Mouse (Mus musculus): ENCODE measurements around the gene Poglut1. TPM values are rescaled to one million over a fixed set of nuclear protein-coding genes. Genes with fewer than 3 reads are reported as not detected.

Poglut1 gene
- polyA plus RNA-seq, 1 experiment, result 28.2 TPM

DNA sequence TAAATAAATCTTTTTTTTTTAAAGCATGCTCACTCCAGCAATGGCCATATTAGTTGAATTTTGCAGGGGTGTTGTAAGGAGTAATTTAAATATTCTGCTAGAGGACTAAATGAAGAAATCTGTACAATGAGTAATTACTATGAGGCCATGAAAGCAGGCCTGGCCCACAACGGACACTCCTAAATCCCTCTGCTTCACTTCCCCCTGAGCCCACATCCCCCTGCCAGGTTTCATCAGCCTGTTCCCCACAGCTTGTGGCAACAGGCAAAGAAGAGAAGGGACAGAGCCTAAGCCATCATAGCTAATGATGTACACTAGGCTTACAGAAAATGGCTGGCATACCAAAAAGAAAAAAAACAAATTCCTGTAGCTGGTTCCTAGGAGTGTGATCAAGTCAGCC, 2.1 kb downstream of the Poglut1 start:
- H3K27ac ChIP-seq (ENCODE audit: insufficient read depth, low read depth, low read length), result no peak overlapping the region
- H3K4me1 ChIP-seq (ENCODE audit: control insufficient read depth, insufficient read depth, low read length), result peaks cover 15% of the 10 kb centered on the region
- TF ChIP-seq POLR2A (IDR thresholded peaks at IDR 0.05; ENCODE audit: borderline replicate concordance, low read depth, low read length) (no peak), CTCF (IDR thresholded peaks at IDR 0.05; ENCODE audit: low read depth, low read length) (no peak)
- no peak overlapping the region for H3K4me3 ChIP-seq (ENCODE audit: insufficient read depth, low read length)

- TF ChIP-seq CTCF (IDR thresholded peaks at IDR 0.05; ENCODE audit: low read depth, low read length), result no peak
- TF ChIP-seq POLR2A (IDR thresholded peaks at IDR 0.05; ENCODE audit: borderline replicate concordance, low read depth, low read length), result no peak
- Histone ChIP-seq H3K4me1 (ENCODE audit: control insufficient read depth, insufficient read depth, low read length) (0 out of 2 replicates have a peak, but pooled peaks cover 2% of the 10 kb centered on the region), H3K27ac (ENCODE audit: insufficient read depth, low read depth, low read length) (no peak overlapping the region), H3K4me3 (ENCODE audit: insufficient read depth, low read length) (no peak overlapping the region)
These were observed 11.2 kb downstream of the Poglut1 start for GRCm38 (mm10) chr16:38538716-38539380.

DNA sequence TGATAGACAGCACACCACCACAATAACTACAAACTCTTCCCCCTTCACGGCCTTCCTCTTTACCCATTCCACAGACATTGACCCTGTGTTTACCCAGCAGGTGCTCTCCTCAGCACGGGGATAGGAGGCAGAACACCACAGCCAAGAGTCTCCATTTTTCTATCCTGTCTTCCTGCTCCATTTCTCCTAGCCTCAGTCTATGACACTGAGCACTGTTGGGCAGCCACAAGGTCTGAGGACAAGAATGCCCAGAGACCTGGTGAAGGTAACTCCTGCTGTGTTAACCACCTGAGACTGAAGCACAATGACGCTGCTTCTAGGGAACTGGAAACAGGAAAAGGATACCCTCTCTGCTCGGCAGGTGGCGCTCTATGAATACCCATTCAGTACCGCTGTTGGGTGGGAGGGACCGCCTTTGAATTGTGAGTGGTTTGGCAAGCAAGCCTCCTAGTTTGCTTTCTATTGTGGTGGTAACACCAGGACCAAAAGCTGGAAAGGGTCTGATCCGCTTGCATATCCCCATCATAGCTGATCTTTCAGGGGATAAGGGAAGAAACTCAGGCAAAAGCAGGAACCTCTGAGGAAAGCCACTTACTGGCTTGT, 13.4 kb downstream of the Poglut1 start:
- H3K27ac ChIP-seq (ENCODE audit: insufficient read depth, low read depth, low read length), result no peak overlapping the region
- no peak overlapping the region for H3K4me3 ChIP-seq (ENCODE audit: insufficient read depth, low read length)
- H3K4me1 ChIP-seq (ENCODE audit: control insufficient read depth, insufficient read depth, low read length), result no peaks in the 10 kb centered on the region
- TF ChIP-seq CTCF (IDR thresholded peaks at IDR 0.05; ENCODE audit: low read depth, low read length) (peak; percentile 94), POLR2A (IDR thresholded peaks at IDR 0.05; ENCODE audit: borderline replicate concordance, low read depth, low read length) (no peak)

DNA sequence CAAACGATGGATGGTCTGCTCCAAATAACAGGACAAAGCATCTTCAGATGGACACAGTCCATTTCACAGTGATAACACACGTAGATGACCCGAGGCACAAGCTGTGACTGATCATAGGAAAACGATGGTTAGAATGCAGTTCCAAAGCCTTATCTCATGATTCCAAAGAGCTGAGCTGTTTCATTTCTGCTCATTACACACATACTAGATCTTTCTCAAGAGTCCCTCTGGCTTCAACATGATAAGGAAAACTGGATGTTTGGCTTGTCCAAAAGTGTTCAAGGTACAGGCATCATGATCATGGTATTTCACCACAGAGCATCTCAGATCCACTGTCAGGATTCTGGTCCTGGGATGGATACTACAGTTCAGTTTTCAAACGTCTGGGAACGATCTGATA, 23.8 kb downstream of the Poglut1 start:
- Histone ChIP-seq H3K27ac (ENCODE audit: insufficient read depth, low read depth, low read length) (no peak overlapping the region), H3K4me1 (ENCODE audit: control insufficient read depth, insufficient read depth, low read length) (peaks cover 23% of the 10 kb centered on the region), H3K4me3 (ENCODE audit: insufficient read depth, low read length) (no peak overlapping the region)
- TF ChIP-seq CTCF (IDR thresholded peaks at IDR 0.05; ENCODE audit: low read depth, low read length), result no peak
- TF ChIP-seq POLR2A (IDR thresholded peaks at IDR 0.05; ENCODE audit: borderline replicate concordance, low read depth, low read length), result no peak

DNA sequence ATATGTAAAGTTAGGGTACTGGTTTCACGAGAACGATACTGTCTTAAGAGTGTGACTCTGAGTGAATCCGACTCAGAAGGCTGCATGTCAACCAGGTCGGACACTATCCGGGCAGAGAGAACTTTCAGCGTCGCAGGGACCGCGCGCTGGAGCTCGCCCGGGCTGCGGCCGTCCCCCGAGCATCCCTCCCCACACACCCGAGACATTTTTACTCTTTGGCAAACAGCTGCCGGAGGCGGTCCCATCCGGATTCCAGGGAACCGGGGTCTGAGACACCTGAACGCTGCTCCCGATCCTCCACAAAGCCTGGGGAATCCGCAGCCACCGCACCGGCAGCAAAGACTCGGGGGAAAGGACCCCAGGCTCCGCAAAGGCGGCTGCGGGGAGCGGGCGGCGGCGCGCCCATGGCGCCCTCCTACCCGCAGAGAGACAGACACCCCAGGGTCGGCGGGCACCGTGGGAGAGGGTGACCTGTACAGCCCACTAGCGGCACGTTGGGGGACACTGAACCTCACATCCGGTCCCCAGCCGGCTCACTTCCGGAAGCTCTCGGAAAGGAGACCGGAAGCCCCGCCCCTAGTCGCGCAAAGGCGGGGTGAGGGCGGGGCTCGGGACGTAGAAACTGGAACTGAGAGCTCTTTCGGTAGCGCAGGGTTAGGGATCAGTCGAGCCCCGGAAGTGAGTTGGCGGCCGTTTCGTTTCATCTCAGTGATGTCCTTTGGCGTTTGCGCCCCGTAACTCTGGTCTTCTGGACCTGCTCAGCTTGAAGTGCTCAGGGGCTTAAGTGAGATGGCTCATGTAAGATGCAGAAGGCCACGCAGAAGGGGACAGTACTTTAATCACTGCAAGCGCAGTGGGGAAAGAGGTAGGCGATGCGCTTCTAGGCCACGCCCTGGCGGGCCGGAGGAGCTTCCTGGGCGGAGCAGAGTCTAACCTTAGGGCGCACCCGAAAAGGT, 27.7 kb downstream of the Poglut1 start, which contains the start of gene Timmdc1:
TSS of gene Timmdc1 (minus strand) at position 535 of the 956 bp plus-strand sequence.
- Histone ChIP-seq H3K27ac (ENCODE audit: insufficient read depth, low read depth, low read length) (peak within 1 kb of the TSS; percentile 87), H3K4me3 (ENCODE audit: insufficient read depth, low read length) (peak within 1 kb of the TSS; percentile 77), H3K4me1 (ENCODE audit: control insufficient read depth, insufficient read depth, low read length) (peaks cover 23% of the 10 kb centered on the region)
- TF ChIP-seq POLR2A (IDR thresholded peaks at IDR 0.05; ENCODE audit: borderline replicate concordance, low read depth, low read length) (peak; percentile 59; the same call in 1 of the 2 replicates), CTCF (IDR thresholded peaks at IDR 0.05; ENCODE audit: low read depth, low read length) (no peak)

- H3K4me1 ChIP-seq (ENCODE audit: control insufficient read depth, insufficient read depth, low read length), result peaks cover 17% of the 10 kb centered on the region
- no peak overlapping the region for H3K27ac ChIP-seq (ENCODE audit: insufficient read depth, low read depth, low read length)
- peak overlapping the region; percentile 77 for H3K4me3 ChIP-seq (ENCODE audit: insufficient read depth, low read length)
- no peak for TF ChIP-seq CTCF (IDR thresholded peaks at IDR 0.05; ENCODE audit: low read depth, low read length)
- no peak for TF ChIP-seq POLR2A (IDR thresholded peaks at IDR 0.05; ENCODE audit: borderline replicate concordance, low read depth, low read length)
These were observed 28.7 kb downstream of the Poglut1 start for GRCm38 (mm10) chr16:38521211-38521987.

GRCm38 (mm10) chr16:38519140-38519539, 30.9 kb downstream of the Poglut1 start:
- TF ChIP-seq POLR2A (IDR thresholded peaks at IDR 0.05; ENCODE audit: borderline replicate concordance, low read depth, low read length) (no peak), CTCF (IDR thresholded peaks at IDR 0.05; ENCODE audit: low read depth, low read length) (no peak)
- Histone ChIP-seq H3K27ac (ENCODE audit: insufficient read depth, low read depth, low read length) (no peak overlapping the region), H3K4me3 (ENCODE audit: insufficient read depth, low read length) (no peak overlapping the region), H3K4me1 (ENCODE audit: control insufficient read depth, insufficient read depth, low read length) (peaks cover 14% of the 10 kb centered on the region)

DNA sequence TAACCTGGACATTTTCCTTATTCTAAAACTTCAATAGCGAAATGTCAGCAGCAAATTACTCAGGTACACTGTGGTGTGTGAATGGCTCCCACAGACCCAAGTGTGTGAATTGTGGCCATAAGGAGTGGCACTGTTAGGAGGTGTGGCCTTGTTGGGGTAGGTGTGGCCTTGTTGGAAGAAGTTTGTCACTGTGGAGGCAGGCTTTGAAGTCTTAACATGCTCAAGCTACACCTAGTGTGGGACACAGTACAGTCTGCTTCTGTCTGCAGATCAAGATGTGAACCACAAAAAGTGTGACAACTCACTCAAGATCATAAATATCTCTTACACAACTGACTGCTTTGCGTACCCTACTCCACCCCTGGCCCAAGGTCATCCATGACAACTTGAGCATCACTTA, 39.2 kb downstream of the Poglut1 start:
- Histone ChIP-seq H3K4me1 (ENCODE audit: control insufficient read depth, insufficient read depth, low read length) (no peaks in the 10 kb centered on the region), H3K27ac (ENCODE audit: insufficient read depth, low read depth, low read length) (no peak overlapping the region), H3K4me3 (ENCODE audit: insufficient read depth, low read length) (no peak overlapping the region)
- no peak for TF ChIP-seq POLR2A (IDR thresholded peaks at IDR 0.05; ENCODE audit: borderline replicate concordance, low read depth, low read length)
- no peak for TF ChIP-seq CTCF (IDR thresholded peaks at IDR 0.05; ENCODE audit: low read depth, low read length)

GRCm38 (mm10) chr16:38506041-38506634, 43.9 kb downstream of the Poglut1 start:
- H3K27ac ChIP-seq (ENCODE audit: insufficient read depth, low read depth, low read length), result no peak overlapping the region
- H3K4me1 ChIP-seq (ENCODE audit: control insufficient read depth, insufficient read depth, low read length), result no peaks in the 10 kb centered on the region
- peak; percentile 71 for TF ChIP-seq CTCF (IDR thresholded peaks at IDR 0.05; ENCODE audit: low read depth, low read length)
- no peak for TF ChIP-seq POLR2A (IDR thresholded peaks at IDR 0.05; ENCODE audit: borderline replicate concordance, low read depth, low read length)
- no peak overlapping the region for H3K4me3 ChIP-seq (ENCODE audit: insufficient read depth, low read length)

All from bone marrow macrophage, adult 2 months (primary cell).